Mouse (Mus musculus) neural tube, postnatal 0 days (tissue): ENCODE measurements around the gene Apoc2. TPM values are rescaled to one million over a fixed set of nuclear protein-coding genes. Genes with fewer than 3 reads are reported as not detected.

Experiments used
- polyA plus RNA-seq: library from polyadenylated mRNA; unstranded; fragments of >200 nt; fragmentation: Nextera tagmentation; extraction: Ambion mirVana; gene quantifications from 2 replicates; pipeline ENCODE4 v1.2.1, GENCODE M21; 2015

Gene Apoc2
- polyA plus RNA-seq: 0.68 and 1.0 TPM in 2 replicates

GRCm38 (mm10) chr7:19677872-19678271 is at the start of gene Apoc2:
Gene Apoc2 (minus strand): TSS chr7:19677941.

DNA sequence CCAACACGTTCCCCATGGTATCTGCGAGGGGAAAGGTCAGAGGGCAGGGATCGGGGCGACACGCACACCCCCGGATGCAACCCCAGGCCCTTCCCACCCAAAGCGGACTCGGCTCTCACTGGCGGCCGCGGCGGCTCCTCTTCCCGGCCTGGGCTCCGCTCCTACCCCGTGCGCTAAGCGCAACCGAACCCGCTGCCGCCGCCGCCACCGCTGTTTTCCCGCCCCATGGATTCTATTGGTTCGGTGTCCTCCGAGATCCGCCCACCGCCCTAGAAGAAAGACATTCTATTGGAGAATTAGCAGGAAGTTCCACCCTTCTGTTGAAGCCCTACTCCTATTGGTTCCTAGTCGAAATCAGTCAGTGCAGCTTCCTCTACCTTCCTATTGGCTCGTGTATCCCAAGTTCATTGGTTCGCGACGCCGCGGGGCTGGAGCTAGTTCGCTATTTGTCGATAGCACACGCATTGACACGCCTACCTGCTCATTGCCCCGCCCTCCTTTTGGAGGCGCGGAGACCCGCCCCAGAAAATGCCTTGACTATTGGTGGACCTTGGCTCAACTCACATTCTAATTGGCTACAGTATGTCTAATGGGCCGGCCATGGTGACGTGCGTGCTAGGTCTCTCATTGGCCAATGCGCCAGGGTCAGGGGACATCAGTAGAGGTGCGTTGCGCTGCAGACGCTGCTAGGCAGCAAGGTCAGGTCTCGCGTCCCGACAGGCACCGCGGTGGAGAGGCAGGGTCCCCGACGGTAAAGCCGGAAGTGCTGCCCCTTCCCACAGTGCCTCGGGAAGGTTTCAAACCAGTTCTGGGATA is 37.7 kb upstream of the Apoc2 start, which contains the start of gene Tomm40:
TSS of gene Tomm40 (minus strand) at position 200 of the 816 bp plus-strand sequence.

GRCm38 (mm10) chr7:19698907-19699826 is 21.4 kb upstream of the Apoc2 start, which contains the start of gene Apoe:
Gene Apoe (minus strand): TSS chr7:19699188.

GRCm38 (mm10) chr7:19691873-19692865 is 14.4 kb upstream of the Apoc2 start, which contains the start of gene Apoc1:
Gene Apoc1 (minus strand): TSS chr7:19692660.

DNA sequence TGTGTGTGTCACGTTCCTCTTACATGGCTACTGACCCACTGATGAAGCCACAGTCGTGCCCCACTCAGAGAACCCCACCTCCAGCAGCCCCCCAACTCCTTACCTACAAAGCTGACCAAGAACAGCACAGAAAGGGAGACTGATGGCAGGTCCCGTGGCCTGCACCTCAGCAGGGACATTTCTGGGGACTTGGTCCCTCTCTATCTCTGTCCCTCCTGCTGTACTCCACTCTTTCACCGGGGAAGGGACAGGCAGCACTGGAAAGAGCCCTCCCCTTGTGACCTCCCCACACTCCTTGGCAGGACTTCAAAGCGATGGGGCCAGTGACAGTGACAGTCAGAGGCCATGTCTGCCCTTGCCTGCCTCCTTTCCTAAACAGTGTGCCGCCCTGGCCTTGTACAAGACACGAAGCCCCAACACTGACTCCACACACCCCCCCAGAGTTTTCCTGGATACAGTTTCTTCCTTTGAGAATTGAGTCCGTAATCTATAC is 3.5 kb upstream of the Apoc2 start, which contains the start of the genes Gm44805 and Apoc4:
TSS of gene Gm44805 (minus strand) at position 222 of the 493 bp plus-strand sequence.
TSS of gene Apoc4 (minus strand) at position 278 of the 493 bp plus-strand sequence.

DNA sequence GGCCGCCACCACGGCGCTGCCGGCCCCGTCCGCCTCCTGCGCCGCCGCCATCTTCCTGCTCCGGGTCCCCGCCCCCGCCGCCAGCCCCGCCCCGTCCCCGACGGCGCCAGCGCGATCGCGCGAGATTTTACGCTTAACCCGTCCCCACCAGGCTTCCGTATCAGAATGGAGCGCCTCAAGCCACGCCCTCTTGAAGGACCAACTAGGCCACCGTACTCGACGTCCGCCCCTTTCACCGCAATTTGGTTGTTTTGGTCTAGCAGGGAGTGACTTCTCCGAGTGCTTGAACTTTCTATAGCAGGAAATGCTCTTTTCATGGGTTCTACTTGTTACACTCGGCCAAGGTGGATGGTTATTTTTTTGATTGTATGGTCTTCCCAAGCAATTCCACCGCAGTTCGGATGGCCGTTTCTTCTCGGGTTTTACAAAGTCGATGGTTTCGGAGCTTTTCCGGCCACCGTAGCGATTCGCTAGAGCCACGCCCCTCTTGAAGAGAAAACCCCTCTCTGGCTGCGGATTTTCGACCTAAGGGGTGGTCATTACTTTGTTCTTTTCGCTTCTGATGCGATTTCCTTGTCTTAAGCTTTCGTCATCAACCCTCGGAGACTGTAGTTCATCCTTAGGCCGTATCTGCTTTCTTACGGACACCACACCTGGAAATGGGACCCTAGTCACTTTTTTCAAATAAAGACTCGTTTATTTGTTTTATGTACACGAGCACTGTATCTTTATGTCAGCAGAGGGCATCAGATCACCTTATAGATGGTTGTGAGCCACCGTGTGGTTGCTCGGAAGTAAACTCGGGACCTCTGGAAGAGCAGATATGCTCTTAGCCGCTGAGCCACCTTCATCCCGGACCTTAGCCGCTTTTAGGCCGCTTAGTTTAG is 12.5 kb downstream of the Apoc2 start, which contains the start of gene Clptm1:
TSS of gene Clptm1 (minus strand) at position 79 of the 887 bp plus-strand sequence.

GRCm38 (mm10) chr7:19629361-19629734 is 48.4 kb downstream of the Apoc2 start, which contains the start of gene Relb:
Gene Relb (minus strand): TSS chr7:19629438.

Other genes starting within 250 kb of the Apoc2 start
- 20.9 and 23.9 TPM in 2 replicates for gene Mark4, start 219.1 kb downstream of the Apoc2 start, polyA plus RNA-seq
- gene Exoc3l2, start 214.6 kb downstream of the Apoc2 start, polyA plus RNA-seq: 3.6 and 3.9 TPM in 2 replicates
- 4.4 and 5.5 TPM in 2 replicates for gene Bloc1s3, start 169.6 kb downstream of the Apoc2 start, polyA plus RNA-seq
- 36.9 and 39.7 TPM in 2 replicates for gene Trappc6a, start 169.5 kb downstream of the Apoc2 start, polyA plus RNA-seq
- gene Nkpd1, start 160.1 kb downstream of the Apoc2 start, polyA plus RNA-seq: 1.4 and 2.5 TPM in 2 replicates
- 40.4 and 42.7 TPM in 2 replicates for gene Ppp1r37, start 114.9 kb downstream of the Apoc2 start, polyA plus RNA-seq
- gene Zfp296, start 100.7 kb downstream of the Apoc2 start, polyA plus RNA-seq: 0.15 TPM in 1 of 2 replicates, not detected in the other
- gene Gemin7, start 100.3 kb downstream of the Apoc2 start, polyA plus RNA-seq: 160 and 163 TPM in 2 replicates
- gene Clasrp, start 73.5 kb downstream of the Apoc2 start, polyA plus RNA-seq: 58.6 and 67.4 TPM in 2 replicates
- gene Relb, start 48.5 kb downstream of the Apoc2 start, polyA plus RNA-seq: 8.2 and 9.2 TPM in 2 replicates
- gene Clptm1, start 12.9 kb downstream of the Apoc2 start, polyA plus RNA-seq: 168 and 169 TPM in 2 replicates
- gene Gm44805, start 3.5 kb upstream of the Apoc2 start, polyA plus RNA-seq: not detected in 2 replicates
- gene Apoc4, start 3.5 kb upstream of the Apoc2 start, polyA plus RNA-seq: not detected in 2 replicates
- 20.8 and 34.8 TPM in 2 replicates for gene Apoc1, start 14.7 kb upstream of the Apoc2 start, polyA plus RNA-seq
- 4,011 and 4,143 TPM in 2 replicates for gene Apoe, start 21.2 kb upstream of the Apoc2 start, polyA plus RNA-seq
- 179 and 192 TPM in 2 replicates for gene Tomm40, start 37.5 kb upstream of the Apoc2 start, polyA plus RNA-seq
- 52.6 and 57.8 TPM in 2 replicates for gene Nectin2, start 72.5 kb upstream of the Apoc2 start, polyA plus RNA-seq
- gene Bcam, start 93.1 kb upstream of the Apoc2 start, polyA plus RNA-seq: 38.7 and 44.4 TPM in 2 replicates
- 0.68 and 0.80 TPM in 2 replicates for gene Cblc, start 118.9 kb upstream of the Apoc2 start, polyA plus RNA-seq
- 0.94 and 1.2 TPM in 2 replicates for gene Bcl3, start 144.8 kb upstream of the Apoc2 start, polyA plus RNA-seq
- gene Gm19345, start 174.1 kb upstream of the Apoc2 start, polyA plus RNA-seq: 17.7 and 18.9 TPM in 2 replicates
- 0.43 and 0.71 TPM in 2 replicates for gene Ceacam16, start 183.4 kb upstream of the Apoc2 start, polyA plus RNA-seq
- not detected in 2 replicates for gene Ceacam19, start 210.0 kb upstream of the Apoc2 start, polyA plus RNA-seq
- 7.1 and 8.5 TPM in 2 replicates for gene Pvr, start 243.2 kb upstream of the Apoc2 start, polyA plus RNA-seq